Mouse (Mus musculus): ENCODE measurements around the gene Gpc2. TPM values are rescaled to one million over a fixed set of nuclear protein-coding genes. Genes with fewer than 3 reads are reported as not detected.
A peak's percentile ranks its signal among the peaks of the same experiment; 100 is the strongest.

Gpc2 gene
- total and polyA plus RNA-seq, 2 experiments from 2014 or later, result 50.5 to 134 TPM

- peaks cover 4% of the 10 kb centered on the region for H3K36me3 ChIP-seq (ENCODE audit: insufficient read depth, low read length)
- no peaks in the 10 kb centered on the region for H3K27me3 ChIP-seq (ENCODE audit: insufficient read depth, low read length)
- H3K4me1 ChIP-seq (ENCODE audit: insufficient read depth, low read length), result no peaks in the 10 kb centered on the region; the same call in 1 of the 2 replicates
- no peak for DNase-seq (ENCODE audit: low spot score)
- no peak for TF ChIP-seq CTCF (IDR thresholded peaks at IDR 0.05)
- no peaks in the 10 kb centered on the region for H3K9me3 ChIP-seq (ENCODE audit: low read length)
- 52% methylated on average over 8 of the region's 8 CpGs for WGBS
- H3K27ac ChIP-seq (ENCODE audit: low read depth, low read length), result no peak overlapping the region
- no peak overlapping the region for H3K4me2 ChIP-seq (ENCODE audit: low read depth, low read length, poor library complexity, severe bottlenecking)
- H3K4me3 ChIP-seq (ENCODE audit: low read depth, low read length), result no peak overlapping the region
- no peak overlapping the region for H3K9ac ChIP-seq (replicated peaks; ENCODE audit: low read length, poor library complexity, severe bottlenecking)
- ATAC-seq (ENCODE audit: low FRiP score), result no peak
Measured at GRCm38 (mm10) chr5:138274186-138274585, 5.6 kb downstream of the Gpc2 start.

- H3K27ac ChIP-seq (ENCODE audit: low read depth, low read length), result no peak within 1 kb of the TSS
- peaks cover 4% of the 10 kb centered on the region for H3K36me3 ChIP-seq (ENCODE audit: insufficient read depth, low read length)
- peak within 1 kb of the TSS; percentile 26 for H3K4me2 ChIP-seq (ENCODE audit: low read depth, low read length, poor library complexity, severe bottlenecking)
- H3K9ac ChIP-seq (replicated peaks; ENCODE audit: low read length, poor library complexity, severe bottlenecking), result no peak within 1 kb of the TSS
- H3K27me3 ChIP-seq (ENCODE audit: insufficient read depth, low read length), result no peaks in the 10 kb centered on the region
- no peak for DNase-seq (ENCODE audit: low spot score)
- no peaks in the 10 kb centered on the region; the same call in 1 of the 2 replicates for H3K4me1 ChIP-seq (ENCODE audit: insufficient read depth, low read length)
- no peaks in the 10 kb centered on the region for H3K9me3 ChIP-seq (ENCODE audit: low read length)
- no peak within 1 kb of the TSS for H3K4me3 ChIP-seq (ENCODE audit: low read depth, low read length)
- 1% methylated on average over 12 of the region's 12 CpGs for WGBS
- TF ChIP-seq CTCF (IDR thresholded peaks at IDR 0.05), result no peak
- ATAC-seq (ENCODE audit: low FRiP score), result no peak
Measured at GRCm38 (mm10) chr5:138272409-138272923, 7.3 kb downstream of the Gpc2 start, which contains the start of gene Gal3st4. Gene Gal3st4 (minus strand): TSS chr5:138272840.

- peaks cover 4% of the 10 kb centered on the region; the same call in 1 of the 2 replicates for H3K36me3 ChIP-seq (ENCODE audit: insufficient read depth, low read length)
- WGBS, result 58% methylated on average over 3 of the region's 3 CpGs
- no peaks in the 10 kb centered on the region for H3K27me3 ChIP-seq (ENCODE audit: insufficient read depth, low read length)
- no peak for TF ChIP-seq CTCF (IDR thresholded peaks at IDR 0.05)
- H3K4me3 ChIP-seq (ENCODE audit: low read depth, low read length), result no peak overlapping the region
- no peaks in the 10 kb centered on the region for H3K9me3 ChIP-seq (ENCODE audit: low read length)
- ATAC-seq (ENCODE audit: low FRiP score) (no peak), DNase-seq (ENCODE audit: low spot score) (no peak)
- H3K9ac ChIP-seq (replicated peaks; ENCODE audit: low read length, poor library complexity, severe bottlenecking), result no peak overlapping the region
- H3K4me1 ChIP-seq (ENCODE audit: insufficient read depth, low read length), result no peaks in the 10 kb centered on the region; the same call in 1 of the 2 replicates
- H3K27ac ChIP-seq (ENCODE audit: low read depth, low read length), result no peak overlapping the region
- H3K4me2 ChIP-seq (ENCODE audit: low read depth, low read length, poor library complexity, severe bottlenecking), result no peak overlapping the region
Measured at GRCm38 (mm10) chr5:138271232-138271631, 8.6 kb downstream of the Gpc2 start.

GRCm38 (mm10) chr5:138268980-138269379 is 10.8 kb downstream of the Gpc2 start:
- WGBS, result 87% methylated on average over 4 of the region's 4 CpGs

GRCm38 (mm10) chr5:138267114-138267513 is 12.7 kb downstream of the Gpc2 start:
- peaks cover 4% of the 10 kb centered on the region; the same call in 1 of the 2 replicates for H3K4me1 ChIP-seq (ENCODE audit: insufficient read depth, low read length)
- no peaks in the 10 kb centered on the region for H3K27me3 ChIP-seq (ENCODE audit: insufficient read depth, low read length)
- no peak overlapping the region for H3K9ac ChIP-seq (replicated peaks; ENCODE audit: low read length, poor library complexity, severe bottlenecking)
- no peak overlapping the region for H3K27ac ChIP-seq (ENCODE audit: low read depth, low read length)
- WGBS, result 90% methylated on average over 3 of the region's 3 CpGs
- DNase-seq (ENCODE audit: low spot score), result no peak
- H3K36me3 ChIP-seq (ENCODE audit: insufficient read depth, low read length), result no peaks in the 10 kb centered on the region; the same call in 1 of the 2 replicates
- H3K9me3 ChIP-seq (ENCODE audit: low read length), result no peaks in the 10 kb centered on the region
- H3K4me2 ChIP-seq (ENCODE audit: low read depth, low read length, poor library complexity, severe bottlenecking), result no peak overlapping the region
- TF ChIP-seq CTCF (IDR thresholded peaks at IDR 0.05), result no peak
- no peak overlapping the region for H3K4me3 ChIP-seq (ENCODE audit: low read depth, low read length)
- no peak for ATAC-seq (ENCODE audit: low FRiP score)

More at GRCm38 (mm10) chr5:138268980-138269379, 10.8 kb downstream of the Gpc2 start:
- Histone ChIP-seq H3K4me2 (ENCODE audit: low read depth, low read length, poor library complexity, severe bottlenecking) (no peak overlapping the region), H3K36me3 (ENCODE audit: insufficient read depth, low read length) (no peaks in the 10 kb centered on the region), H3K4me3 (ENCODE audit: low read depth, low read length) (no peak overlapping the region), H3K4me1 (ENCODE audit: insufficient read depth, low read length) (no peaks in the 10 kb centered on the region; the same call in 1 of the 2 replicates), H3K27me3 (ENCODE audit: insufficient read depth, low read length) (no peaks in the 10 kb centered on the region), H3K9me3 (ENCODE audit: low read length) (no peaks in the 10 kb centered on the region), H3K9ac (replicated peaks; ENCODE audit: low read length, poor library complexity, severe bottlenecking) (no peak overlapping the region), H3K27ac (ENCODE audit: low read depth, low read length) (no peak overlapping the region)
- DNase-seq (ENCODE audit: low spot score), result no peak
- TF ChIP-seq CTCF (IDR thresholded peaks at IDR 0.05), result no peak
- ATAC-seq (ENCODE audit: low FRiP score), result no peak

- TF ChIP-seq CTCF (IDR thresholded peaks at IDR 0.05), result no peak
- no peak for ATAC-seq (ENCODE audit: low FRiP score)
Measured at GRCm38 (mm10) chr5:138265712-138266111, 14.1 kb downstream of the Gpc2 start.

More at GRCm38 (mm10) chr5:138265712-138266111, 14.1 kb downstream of the Gpc2 start:
- Histone ChIP-seq H3K4me3 (ENCODE audit: low read depth, low read length) (no peak overlapping the region), H3K9ac (replicated peaks; ENCODE audit: low read length, poor library complexity, severe bottlenecking) (no peak overlapping the region), H3K4me1 (ENCODE audit: insufficient read depth, low read length) (peaks cover 4% of the 10 kb centered on the region; the same call in 1 of the 2 replicates), H3K9me3 (ENCODE audit: low read length) (no peaks in the 10 kb centered on the region), H3K4me2 (ENCODE audit: low read depth, low read length, poor library complexity, severe bottlenecking) (no peak overlapping the region), H3K27me3 (ENCODE audit: insufficient read depth, low read length) (no peaks in the 10 kb centered on the region), H3K27ac (ENCODE audit: low read depth, low read length) (no peak overlapping the region), H3K36me3 (ENCODE audit: insufficient read depth, low read length) (peaks cover 9% of the 10 kb centered on the region)
- 99% methylated on average over 4 of the region's 4 CpGs for WGBS
- no peak for DNase-seq (ENCODE audit: low spot score)
